Mouse (Mus musculus): Measurements from ENCODE around the gene Pmepa1.

GRCm38 (mm10) chr2:173187182-173187855 is 89.0 kb downstream of the Pmepa1 start:
- TF ChIP-seq POLR2AphosphoS2 (IDR thresholded peaks at IDR 0.05; ENCODE audit: insufficient read length, low read depth) (no peak), POLR2A (IDR thresholded peaks at IDR 0.05; ENCODE audit: insufficient read length, low read depth) (no peak), E2F4 (IDR thresholded peaks at IDR 0.05; ENCODE audit: insufficient read depth) (no peak), SRF (IDR thresholded peaks at IDR 0.05; ENCODE audit: control insufficient read depth, insufficient read length, low read depth) (no peak), MYOD1 (IDR thresholded peaks at IDR 0.05; ENCODE audit: control insufficient read depth in 1 of 3, insufficient read length in 2 of 3, low read depth in 2 of 3) (no peak)
